Mouse (Mus musculus) heart, postnatal 0 days (tissue): ENCODE data around the gene Kdm2b.

Source experiments
- CTCF ChIP-seq: IDR thresholded peaks from 2 replicates; pipeline ENCODE4 v1.5.1; 2016; ENCODE audit warnings: antibody characterized with exemption, control low read depth, low read depth
- EP300 ChIP-seq: IDR thresholded peaks from 2 replicates; pipeline ENCODE4 v1.6.1; 2016; ENCODE audit warnings: antibody characterized with exemption, low read depth

DNA sequence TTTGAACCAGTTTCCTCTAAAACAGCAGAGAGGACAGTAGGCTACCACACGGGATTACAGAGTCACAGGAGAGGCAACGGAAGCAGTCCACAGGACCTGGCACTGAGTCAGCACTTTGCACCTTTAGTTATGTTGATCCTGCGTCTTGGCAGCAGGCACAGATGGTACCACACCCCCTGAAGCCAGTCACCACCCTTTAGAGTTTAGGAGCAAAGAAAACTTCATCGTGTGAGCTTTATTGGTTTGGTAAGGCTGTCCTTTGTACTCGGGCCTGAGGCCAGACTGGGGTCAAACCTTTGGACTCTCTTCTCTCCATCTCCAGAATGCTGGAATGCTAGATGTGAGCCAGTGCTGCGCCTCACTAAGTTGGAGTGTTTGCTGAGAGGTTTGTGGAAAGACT, 45.9 kb upstream of the Kdm2b start:
- no peak for TF ChIP-seq CTCF
- TF ChIP-seq EP300 = no peak
